Mouse (Mus musculus) natural killer cell, adult 2 months (primary cell): ENCODE data around the gene Fshr.
"Not testable (repeated sequence)": the region's sequence is repeated elsewhere in the genome, so short reads cannot be mapped to it uniquely, and the experiment has no call there.

Experiments
- DNase-seq, 2 experiments: peaks; one replicate each; pipeline ENCODE4 v3.0.0; 2022; ENCODE audit warnings: low spot score in 2 of 2

Fshr gene

GRCm38 (mm10) chr17:89200575-89200974 lies at the start of gene Fshr:
TSS of gene Fshr (minus strand) at chr17:89200675.
- no peak for DNase-seq

- no peak for DNase-seq
Observed at GRCm38 (mm10) chr17:89202181-89202580, 1.7 kb upstream of the Fshr start.

GRCm38 (mm10) chr17:89173545-89173944 lies 26.9 kb downstream of the Fshr start:
- no peak for DNase-seq

- DNase-seq, result no peak
Observed at GRCm38 (mm10) chr17:89164773-89165172, 35.7 kb downstream of the Fshr start.

- no peak for DNase-seq
Observed at GRCm38 (mm10) chr17:89162475-89162874, 38.0 kb downstream of the Fshr start.

- not testable (repeated sequence) for DNase-seq
Observed at GRCm38 (mm10) chr17:89159343-89159742, 41.1 kb downstream of the Fshr start.

DNA sequence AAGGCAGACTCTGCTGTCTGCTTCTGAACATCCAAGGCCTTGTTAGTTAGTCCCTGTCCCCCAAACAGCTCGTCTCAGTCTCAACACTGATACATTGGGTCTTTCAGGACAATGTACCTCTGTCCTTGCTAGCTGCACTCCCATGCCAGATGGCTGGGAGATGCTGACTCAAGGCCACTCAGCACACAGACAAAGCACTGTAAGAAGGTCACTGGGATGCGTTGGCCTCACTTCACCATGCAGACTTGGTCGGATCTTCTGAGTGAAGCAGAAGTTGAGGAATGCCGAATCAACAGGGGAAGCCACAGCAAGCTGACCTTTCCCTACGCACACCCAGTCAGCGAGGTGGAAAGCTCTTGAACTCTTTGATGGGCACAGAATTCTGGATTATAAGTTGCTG lies 55.7 kb downstream of the Fshr start:
- DNase-seq, result no peak

DNA sequence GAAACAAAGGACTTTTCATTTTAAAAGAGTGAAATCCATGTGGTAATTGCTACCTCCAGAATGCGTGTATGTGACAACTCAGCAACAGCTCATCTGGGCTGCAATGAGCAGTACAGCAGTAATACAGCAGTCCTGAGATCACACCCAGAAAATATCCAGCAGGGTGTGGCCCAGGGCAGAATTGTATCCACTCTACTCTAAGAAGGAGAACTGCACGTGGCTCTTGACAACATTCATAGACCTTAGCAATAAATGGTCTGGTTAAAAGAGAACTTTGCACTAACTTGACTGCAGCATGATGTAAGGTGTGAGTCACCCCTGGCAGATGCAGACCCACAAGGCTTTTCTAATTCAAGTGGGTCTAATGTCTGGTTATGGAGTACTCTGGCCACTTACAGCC lies 80.5 kb downstream of the Fshr start:
- no peak for DNase-seq

GRCm38 (mm10) chr17:89119250-89119649 lies 81.2 kb downstream of the Fshr start:
- DNase-seq, result no peak

DNA sequence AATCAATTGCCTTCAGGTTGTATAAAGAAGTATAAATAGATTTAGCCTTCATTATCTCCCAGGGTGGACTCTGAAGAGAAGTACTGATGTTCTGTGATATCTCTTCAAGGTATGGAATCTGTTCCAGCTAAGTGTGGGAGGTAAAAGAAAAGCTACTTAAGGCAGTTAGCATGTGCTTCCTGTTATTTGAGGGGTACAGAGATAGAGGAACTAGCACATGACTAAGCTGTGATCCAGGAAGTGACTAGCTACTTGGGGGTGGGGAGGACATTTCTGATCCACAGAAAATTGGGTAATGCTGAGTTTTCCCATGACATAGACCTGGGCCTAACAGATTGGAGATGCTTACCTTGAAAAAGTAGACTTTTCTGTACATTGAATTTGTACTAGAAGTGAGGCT lies 86.5 kb downstream of the Fshr start:
- no peak for DNase-seq

DNA sequence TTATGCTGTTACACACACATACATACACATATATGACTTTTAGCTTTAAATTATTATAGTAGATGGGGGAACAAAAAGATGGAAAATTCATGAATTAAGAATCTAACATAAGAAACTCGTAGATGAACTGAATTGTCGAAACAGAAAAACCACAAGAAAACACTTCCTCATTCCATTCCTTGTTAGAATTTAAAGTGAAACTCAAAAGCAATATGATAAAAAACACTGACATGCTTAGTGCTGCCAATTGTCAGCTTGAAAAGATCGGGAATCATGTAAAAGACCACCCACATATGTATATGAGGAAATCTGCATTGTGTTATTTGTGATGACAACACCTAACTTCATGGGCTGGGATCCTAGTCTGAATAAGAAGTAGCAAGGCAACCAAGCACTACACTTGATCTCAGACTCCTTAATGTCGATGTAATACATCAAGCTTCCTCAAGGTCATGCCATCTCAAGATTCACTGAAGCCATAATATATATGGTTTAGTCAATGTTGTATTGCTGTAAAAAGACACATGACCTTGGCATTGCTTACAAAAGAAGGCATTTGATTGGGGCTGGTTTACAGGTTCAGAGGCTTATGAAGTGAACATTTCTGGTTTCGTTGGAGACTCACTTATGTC lies 99.6 kb downstream of the Fshr start:
- no peak for DNase-seq

- not testable (repeated sequence) for DNase-seq
Observed at GRCm38 (mm10) chr17:89099733-89100132, 100.7 kb downstream of the Fshr start.

GRCm38 (mm10) chr17:89089692-89090475 lies 110.6 kb downstream of the Fshr start:
- no peak for DNase-seq

GRCm38 (mm10) chr17:89082897-89083296 lies 117.6 kb downstream of the Fshr start:
- no peak for DNase-seq

GRCm38 (mm10) chr17:89079706-89080105 lies 120.8 kb downstream of the Fshr start:
- DNase-seq, result no peak

GRCm38 (mm10) chr17:89064327-89065095 lies 136.0 kb downstream of the Fshr start:
- no peak for DNase-seq

- DNase-seq, result no peak
Observed at GRCm38 (mm10) chr17:89062348-89062949, 138.0 kb downstream of the Fshr start.

DNA sequence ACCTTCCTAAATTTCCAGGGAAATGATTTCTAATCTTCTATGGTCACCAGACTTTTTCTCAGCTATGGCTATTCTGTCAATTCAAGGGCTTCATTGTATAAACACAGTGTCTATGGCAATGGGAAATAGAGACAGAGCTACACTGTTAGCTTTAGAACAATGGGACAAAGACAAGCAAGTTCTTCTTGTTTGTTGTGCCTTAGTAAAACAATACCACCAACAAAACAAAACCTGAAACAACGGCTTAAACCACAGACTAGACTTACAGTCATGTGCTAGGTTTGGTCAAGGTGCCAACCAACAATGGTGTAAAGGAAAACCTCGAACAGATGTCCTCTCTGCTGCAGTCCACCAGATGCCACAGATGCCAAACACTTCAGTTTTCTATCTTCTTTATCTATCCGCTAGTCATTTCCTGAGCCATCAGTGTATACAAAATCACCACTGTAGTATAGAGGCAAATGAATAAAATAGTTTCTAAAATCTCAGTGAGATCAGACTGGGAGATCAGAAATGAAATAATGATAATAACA lies 149.4 kb downstream of the Fshr start:
- no peak for DNase-seq

GRCm38 (mm10) chr17:89049071-89049470 lies 151.4 kb downstream of the Fshr start:
- DNase-seq, result no peak

DNA sequence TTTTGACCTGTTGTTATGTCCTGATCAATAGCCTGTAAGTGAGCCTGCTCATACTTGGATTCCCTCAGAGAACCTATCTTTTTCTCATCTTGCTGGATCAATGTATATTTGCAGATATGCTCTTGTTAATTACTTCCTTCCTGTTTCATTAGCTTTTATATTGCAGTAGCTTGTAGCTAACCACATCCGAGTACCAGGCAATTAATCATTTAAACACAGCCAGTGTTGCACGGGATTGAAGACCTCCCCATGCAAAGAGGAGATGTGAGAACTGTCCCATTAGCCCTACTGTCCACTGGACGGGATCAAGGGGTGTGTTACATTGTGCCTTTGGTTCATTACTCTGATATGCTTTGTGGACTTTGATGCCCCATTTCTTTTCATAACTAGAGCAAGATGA lies 154.5 kb downstream of the Fshr start:
- DNase-seq, result no peak

- DNase-seq, result no peak
Observed at GRCm38 (mm10) chr17:89036723-89037122, 163.8 kb downstream of the Fshr start.

DNA sequence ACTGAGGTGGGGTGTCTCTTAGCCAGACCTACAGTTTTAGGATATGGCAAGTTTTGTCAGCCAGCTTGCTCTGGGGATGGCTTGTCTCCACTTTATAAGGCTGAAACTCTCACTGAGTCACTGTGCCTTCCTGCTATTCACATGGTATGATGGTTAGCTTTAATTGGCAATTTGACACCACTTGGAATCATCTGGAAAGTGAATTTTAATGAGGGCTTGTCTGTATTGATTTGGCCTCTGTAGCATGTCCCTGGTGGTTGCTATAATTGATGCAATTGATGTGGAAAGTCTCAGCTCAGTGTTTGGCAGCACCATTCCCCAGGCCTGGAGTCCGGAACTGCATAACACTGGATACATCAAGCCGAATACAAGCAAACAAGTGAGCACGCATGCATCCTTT lies 164.4 kb downstream of the Fshr start:
- DNase-seq, result no peak
